In genomic region chr16:9834236-9834635, GRCm38 (mm10) we compare ENCODE assay signal across 21 mouse cellular contexts.
DNase-seq lines count a peak whose midpoint lies in the region; ATAC-seq and TF ChIP-seq lines count a peak whose summit lies in the region.
"Had no signal": no experiment of that assay in that cellular context is flagged by ENCODE, and none has a peak within 500 bp of the region (broad histone marks: within the 10 kb centered on the region; RNA-seq: fewer than 3 reads in every experiment).

No protein-coding gene starts in this region.

- no peak overlapping the region for H3K4me3 ChIP-seq in layer of hippocampus, adult 2 months
- no peak overlapping the region for H3K4me3 ChIP-seq in midbrain, embryonic 13.5 days (replicated peaks)
- H3K4me3 ChIP-seq: embryonic facial prominence, embryonic 10.5 days; embryonic facial prominence, embryonic 12.5 days; forebrain, embryonic 13.5 days; forebrain, embryonic 15.5 days had no signal

- H3K9me3 ChIP-seq in midbrain, embryonic 13.5 days: no peaks in the 10 kb centered on the region
- H3K9me3 ChIP-seq: embryonic facial prominence, embryonic 10.5 days; embryonic facial prominence, embryonic 12.5 days; forebrain, embryonic 13.5 days; forebrain, embryonic 15.5 days; G1E had no signal

- H3K4me2 ChIP-seq in midbrain, embryonic 13.5 days (replicated peaks): no peak overlapping the region
- H3K4me2 ChIP-seq: embryonic facial prominence, embryonic 12.5 days; forebrain, embryonic 13.5 days; forebrain, embryonic 15.5 days had no signal

- TF ChIP-seq CTCF in layer of hippocampus, adult 2 months (conservative IDR thresholded peaks at IDR 0.05): no peak

- H3K36me3 ChIP-seq in midbrain, embryonic 13.5 days: no peaks in the 10 kb centered on the region
- H3K36me3 ChIP-seq: embryonic facial prominence, embryonic 10.5 days; embryonic facial prominence, embryonic 12.5 days; forebrain, embryonic 15.5 days; G1E had no signal

- H3K9ac ChIP-seq in midbrain, embryonic 13.5 days (replicated peaks): no peak overlapping the region
- H3K9ac ChIP-seq: embryonic facial prominence, embryonic 12.5 days; forebrain, embryonic 13.5 days; forebrain, embryonic 15.5 days; forebrain, postnatal 0 days had no signal

- ATAC-seq in midbrain, embryonic 13.5 days: no peak
- ATAC-seq: CD4-positive, CD25-positive, alpha-beta regulatory T cell, adult 4 months; forebrain, embryonic 13.5 days; forebrain, embryonic 15.5 days; forebrain, postnatal 0 days had no signal

- no peaks in the 10 kb centered on the region for H3K27me3 ChIP-seq in midbrain, embryonic 13.5 days
- H3K27me3 ChIP-seq: embryonic facial prominence, embryonic 12.5 days; forebrain, embryonic 13.5 days; forebrain, embryonic 15.5 days had no signal

- H3K4me1 ChIP-seq in midbrain, embryonic 13.5 days (replicated peaks): no peaks in the 10 kb centered on the region
- H3K4me1 ChIP-seq: embryonic facial prominence, embryonic 10.5 days; embryonic facial prominence, embryonic 12.5 days; forebrain, embryonic 13.5 days; forebrain, embryonic 15.5 days had no signal

- peak overlapping the region; percentile 29; the same call in 1 of the 2 replicates for H3K27ac ChIP-seq in layer of hippocampus, adult 2 months
- no peak overlapping the region for H3K27ac ChIP-seq in midbrain, embryonic 13.5 days
- H3K27ac ChIP-seq: embryonic facial prominence, embryonic 10.5 days; embryonic facial prominence, embryonic 12.5 days; forebrain, embryonic 13.5 days; forebrain, embryonic 15.5 days had no signal

- no peak for DNase-seq in layer of hippocampus, adult 2 months (ENCODE audit: low spot score in 2 of 2)
- DNase-seq in layer of hippocampus, adult 8-10 months (ENCODE audit: low spot score in 2 of 2): no peak
- peak; percentile 54 for DNase-seq in Muller cell, postnatal 12 days (ENCODE audit: inconsistent ontology term)
- peak; percentile 10 for DNase-seq in ZHBTc4 (ENCODE audit: low read depth, low spot score)
- DNase-seq in cerebellum, postnatal 25 days: no peak
- DNase-seq: adrenal gland, adult 2 months; adrenal gland, postnatal 10 days; adrenal gland, postnatal 25 days; cerebellum, adult 11 months; cerebellum, adult 18-20 months; cerebellum, adult 8-10 months; cerebellum, adult 9-11 months; cerebellum, postnatal 14 days; forebrain, postnatal 0 days had no signal

- WGBS in midbrain, embryonic 13.5 days: 85% methylated on average over 2 of the region's 2 CpGs

Comparison
In these comparisons a context has a peak if more than half of its experiments do, and no peak if none do; other contexts are left out.
1. DNase-seq: peak in Muller cell, postnatal 12 days (single experiment) and ZHBTc4 (single experiment); none in layer of hippocampus, adult 2 months (0 of 2), layer of hippocampus, adult 8-10 months (0 of 2) and cerebellum, postnatal 25 days (0 of 2).